Mouse (Mus musculus) subcutaneous adipose tissue, adult 2 months (tissue): ENCODE results near the gene Gm20843. TPM values are rescaled to one million over a fixed set of nuclear protein-coding genes. Genes with fewer than 3 reads are reported as not detected.

ENCODE experiments used
- polyA plus RNA-seq: library from polyadenylated mRNA; depleted of rRNA; stranded (reverse); fragments of >200 nt; gene quantifications from 2 replicates; pipeline ENCODE4 v1.2.3, GENCODE M21; 2012; ENCODE audit warnings: low replicate concordance; rRNA removed

Gene Gm20843
- polyA plus RNA-seq, result not detected in 2 replicates

DNA sequence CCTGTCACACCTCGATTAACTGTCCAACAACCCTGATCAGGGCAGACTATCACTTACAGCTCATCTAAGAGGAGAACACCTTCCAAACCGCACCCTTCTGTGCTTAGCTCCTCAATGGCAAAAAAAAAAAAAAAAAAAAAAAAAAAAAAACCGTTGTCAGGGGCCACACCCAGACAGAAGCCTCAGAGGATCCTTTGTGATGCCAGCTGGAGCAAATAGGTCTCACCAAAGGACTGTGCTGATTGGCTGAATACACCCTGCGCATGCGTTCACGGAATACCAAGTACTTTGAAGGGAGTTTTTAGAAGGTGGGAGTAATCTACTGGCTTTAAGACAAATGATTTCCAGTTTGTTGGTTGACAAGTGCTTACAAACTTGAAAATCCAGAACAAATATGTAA is at the start of gene Gm20843:
TSS of gene Gm20843 (minus strand) at position 101 of the 400 bp plus-strand sequence.

